ENCODE assay signal across 20 mouse cellular contexts in genomic region chr13:19296325-19296724, GRCm38 (mm10).
DNase-seq lines count a peak whose midpoint lies in the region; ATAC-seq and TF ChIP-seq lines count a peak whose summit lies in the region.
"Had no signal": no experiment of that assay in that cellular context is flagged by ENCODE, and none has a peak within 500 bp of the region (broad histone marks: within the 10 kb centered on the region; RNA-seq: fewer than 3 reads in every experiment).

No protein-coding gene starts in this region.

- DNase-seq in cerebellum, postnatal 36 days: no peak
- DNase-seq in cerebellum, adult 9-10 months: peak; percentile 34
- DNase-seq in cerebellum, postnatal 4 days (ENCODE audit: low spot score in 2 of 2): no peak
- DNase-seq in midbrain, embryonic 11.5 days (ENCODE audit: low spot score, missing footprints): peak; percentile 23
- peak; percentile 1 for DNase-seq in Muller cell, postnatal 12 days (ENCODE audit: inconsistent ontology term)
- no peak for DNase-seq in layer of hippocampus, adult 2 months (ENCODE audit: low spot score in 2 of 2)
- DNase-seq: adrenal gland, adult 2 months; adrenal gland, postnatal 10 days; adrenal gland, postnatal 25 days; B cell, adult 2 months; forebrain, postnatal 0 days had no signal

- H3K4me1 ChIP-seq in midbrain, embryonic 11.5 days (ENCODE audit: control insufficient read depth, insufficient read depth, low read length): no peaks in the 10 kb centered on the region
- H3K4me1 ChIP-seq in midbrain, embryonic 15.5 days: no peaks in the 10 kb centered on the region
- H3K4me1 ChIP-seq: embryonic facial prominence, embryonic 10.5 days; embryonic facial prominence, embryonic 12.5 days; forebrain, embryonic 13.5 days; forebrain, embryonic 15.5 days had no signal

- ATAC-seq in cerebellum, adult (ENCODE audit: insufficient number of reproducible peaks, low FRiP score, low TSS enrichment): peak; percentile 57
- no peak for ATAC-seq in midbrain, embryonic 11.5 days (ENCODE audit: low FRiP score)
- no peak for ATAC-seq in midbrain, embryonic 15.5 days (replicated peaks)
- ATAC-seq: CD4-positive, CD25-positive, alpha-beta regulatory T cell, adult 4 months; forebrain, embryonic 13.5 days; forebrain, embryonic 15.5 days; forebrain, postnatal 0 days had no signal

- WGBS in midbrain, embryonic 11.5 days: 80% methylated on average over 1 of the region's 1 CpGs
- WGBS in midbrain, embryonic 15.5 days: 94% methylated on average over 1 of the region's 1 CpGs

- no peak overlapping the region for H3K4me2 ChIP-seq in midbrain, embryonic 11.5 days
- no peak overlapping the region for H3K4me2 ChIP-seq in midbrain, embryonic 15.5 days
- H3K4me2 ChIP-seq: embryonic facial prominence, embryonic 12.5 days; forebrain, embryonic 13.5 days; forebrain, embryonic 15.5 days had no signal

- no peak overlapping the region for H3K27ac ChIP-seq in midbrain, embryonic 11.5 days (ENCODE audit: low read depth, low read length)
- H3K27ac ChIP-seq in midbrain, embryonic 15.5 days: no peak overlapping the region
- no peak overlapping the region for H3K27ac ChIP-seq in layer of hippocampus, adult 2 months
- H3K27ac ChIP-seq: embryonic facial prominence, embryonic 10.5 days; embryonic facial prominence, embryonic 12.5 days; forebrain, embryonic 13.5 days; forebrain, embryonic 15.5 days had no signal

- TF ChIP-seq CTCF in layer of hippocampus, adult 2 months (conservative IDR thresholded peaks at IDR 0.05): no peak

- H3K36me3 ChIP-seq in midbrain, embryonic 11.5 days (ENCODE audit: control insufficient read depth, insufficient read depth, low read length): no peaks in the 10 kb centered on the region
- no peaks in the 10 kb centered on the region for H3K36me3 ChIP-seq in midbrain, embryonic 15.5 days (replicated peaks)
- H3K36me3 ChIP-seq: embryonic facial prominence, embryonic 10.5 days; embryonic facial prominence, embryonic 12.5 days; forebrain, embryonic 15.5 days; G1E had no signal

- H3K9me3 ChIP-seq in midbrain, embryonic 11.5 days (ENCODE audit: control insufficient read depth, low read length): no peaks in the 10 kb centered on the region
- H3K9me3 ChIP-seq in midbrain, embryonic 15.5 days: no peaks in the 10 kb centered on the region
- H3K9me3 ChIP-seq: embryonic facial prominence, embryonic 10.5 days; embryonic facial prominence, embryonic 12.5 days; forebrain, embryonic 13.5 days; forebrain, embryonic 15.5 days; G1E had no signal

- no peak overlapping the region for H3K9ac ChIP-seq in midbrain, embryonic 11.5 days (ENCODE audit: low read length)
- no peak overlapping the region for H3K9ac ChIP-seq in midbrain, embryonic 15.5 days
- H3K9ac ChIP-seq: embryonic facial prominence, embryonic 12.5 days; forebrain, embryonic 13.5 days; forebrain, embryonic 15.5 days; forebrain, postnatal 0 days had no signal

- H3K4me3 ChIP-seq in midbrain, embryonic 11.5 days (ENCODE audit: low read depth, low read length): no peak overlapping the region
- no peak overlapping the region for H3K4me3 ChIP-seq in midbrain, embryonic 15.5 days
- no peak overlapping the region for H3K4me3 ChIP-seq in layer of hippocampus, adult 2 months
- H3K4me3 ChIP-seq: embryonic facial prominence, embryonic 10.5 days; embryonic facial prominence, embryonic 12.5 days; forebrain, embryonic 13.5 days; forebrain, embryonic 15.5 days had no signal

- no peaks in the 10 kb centered on the region for H3K27me3 ChIP-seq in midbrain, embryonic 11.5 days (ENCODE audit: control insufficient read depth, insufficient read depth, low read length)
- no peaks in the 10 kb centered on the region for H3K27me3 ChIP-seq in midbrain, embryonic 15.5 days (replicated peaks)
- H3K27me3 ChIP-seq: CH12.LX; embryonic facial prominence, embryonic 12.5 days; forebrain, embryonic 13.5 days; forebrain, embryonic 15.5 days had no signal

Comparison
In these comparisons a context has a peak if more than half of its experiments do, and no peak if none do; other contexts are left out.
1. DNase-seq: peak in cerebellum, adult 9-10 months (single experiment), midbrain, embryonic 11.5 days (single experiment) and Muller cell, postnatal 12 days (single experiment); none in cerebellum, postnatal 36 days (0 of 2), cerebellum, postnatal 4 days (0 of 2) and layer of hippocampus, adult 2 months (0 of 2).